Mouse (Mus musculus): ENCODE measurements at regions not wholly inside any gene's neighbourhood (a gene's known extent, or its start where the extent isn't known, plus 50 kb on each side); places are given as distances from the start of the nearest gene placed in this dataset.

- no peak for DNase-seq
Measured at GRCm38 (mm10) chr7:71043128-71043527, 308.2 kb downstream of the Gm10295 start.

- no peak for DNase-seq
Measured at GRCm38 (mm10) chr7:71041388-71041787, 309.9 kb downstream of the Gm10295 start.

- no peak for DNase-seq
Measured at GRCm38 (mm10) chr7:71040846-71041245, 310.4 kb downstream of the Gm10295 start.

- DNase-seq = no peak
Measured at GRCm38 (mm10) chr7:71038537-71038936, 312.7 kb downstream of the Gm10295 start.

- no peak for DNase-seq
Measured at GRCm38 (mm10) chr7:71033121-71033520, 318.2 kb downstream of the Gm10295 start.

- no peak for DNase-seq
Measured at GRCm38 (mm10) chr7:71023946-71024610, 327.2 kb downstream of the Gm10295 start.

GRCm38 (mm10) chr7:71023253-71023945 is 327.9 kb downstream of the Gm10295 start:
- DNase-seq = no peak
